Mouse (Mus musculus) left cerebral cortex, adult 8-10 months (tissue): ENCODE measurements at regions not wholly inside any gene's neighbourhood (a gene's known extent, or its start where the extent isn't known, plus 50 kb on each side); places are given as distances from the start of the nearest gene placed in this dataset.

Experiments used
- DNase-seq, 2 experiments: peaks; one replicate each; pipeline ENCODE4 v3.0.0; 2022; ENCODE audit warnings: low spot score in 2 of 2

DNA sequence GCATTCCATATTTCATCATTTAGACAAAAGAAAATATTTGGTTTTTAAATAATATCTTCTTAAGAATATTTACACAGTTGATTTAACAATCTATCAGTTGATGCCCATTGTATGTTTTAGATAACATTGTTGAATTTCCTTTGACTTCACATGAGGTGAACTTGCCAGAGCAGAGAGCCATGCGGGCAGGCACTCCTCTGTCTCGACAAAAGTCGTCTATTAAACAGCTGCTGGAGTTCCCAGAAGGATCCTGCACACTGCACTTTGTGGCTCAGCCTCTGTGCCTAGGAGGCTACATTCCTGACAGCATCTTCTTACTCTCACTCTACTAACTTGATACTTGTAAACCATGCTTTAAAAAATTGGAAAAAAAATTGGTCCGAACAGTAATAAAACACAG lies 221.7 kb upstream of the Pde3a start:
- DNase-seq: no peak

DNA sequence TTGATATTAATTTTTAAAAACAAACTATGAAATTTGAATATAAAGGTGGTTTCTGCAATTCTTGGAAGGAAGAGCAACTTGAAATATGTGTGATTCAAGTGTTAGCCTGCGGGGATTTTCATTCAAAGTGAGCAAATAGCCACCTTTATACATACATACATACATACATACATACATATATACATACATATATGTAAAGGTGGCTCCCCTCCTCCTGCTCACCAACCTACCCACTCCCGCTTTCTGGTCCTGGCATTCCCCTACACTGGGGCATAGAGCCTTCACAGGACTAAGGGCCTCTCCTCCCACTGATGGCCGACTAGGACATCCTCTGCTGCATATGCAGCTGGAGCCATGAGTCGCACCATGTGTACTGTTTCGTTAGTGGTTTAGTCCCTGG lies 221.3 kb upstream of the Pde3a start:
- no peak for DNase-seq

DNA sequence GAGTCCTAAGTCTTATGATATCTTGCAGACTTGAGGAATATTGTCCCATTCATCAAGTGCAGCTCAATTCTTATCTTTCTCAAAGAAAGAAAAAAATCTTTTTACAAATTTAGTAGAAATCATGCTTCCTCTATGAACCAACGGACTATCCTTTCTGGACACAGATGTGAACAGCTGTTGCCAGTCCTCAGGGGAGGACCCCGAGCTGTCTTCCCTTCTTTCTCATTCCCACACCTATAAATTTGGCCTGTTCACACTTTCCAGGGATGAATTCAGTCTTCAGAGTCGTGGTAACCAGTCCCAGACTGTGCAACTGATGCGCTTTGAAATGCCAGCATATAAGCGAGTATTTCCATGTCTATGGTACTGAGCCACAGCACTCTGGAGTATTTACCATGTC lies 214.2 kb upstream of the Pde3a start:
- DNase-seq: no peak

DNA sequence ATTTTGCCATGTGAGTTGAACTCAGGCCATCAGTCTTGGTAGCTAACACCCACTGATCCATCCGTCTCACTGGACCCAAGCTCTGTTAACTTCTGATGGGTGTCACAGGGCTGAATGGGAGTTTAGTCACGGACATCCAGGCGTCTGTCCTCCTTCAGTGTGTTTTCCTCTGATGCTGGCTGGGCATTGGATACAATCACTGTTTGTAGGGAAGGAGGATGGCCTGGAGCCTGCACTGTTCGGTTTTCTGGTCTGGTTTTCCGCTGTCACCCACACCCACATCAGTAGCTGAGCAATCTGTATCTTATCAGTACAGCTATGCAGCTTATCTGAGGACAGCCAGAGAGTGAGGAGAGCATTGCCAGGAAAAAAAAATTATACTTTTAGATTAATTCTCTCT lies 207.7 kb upstream of the Pde3a start:
- no peak for DNase-seq

DNA sequence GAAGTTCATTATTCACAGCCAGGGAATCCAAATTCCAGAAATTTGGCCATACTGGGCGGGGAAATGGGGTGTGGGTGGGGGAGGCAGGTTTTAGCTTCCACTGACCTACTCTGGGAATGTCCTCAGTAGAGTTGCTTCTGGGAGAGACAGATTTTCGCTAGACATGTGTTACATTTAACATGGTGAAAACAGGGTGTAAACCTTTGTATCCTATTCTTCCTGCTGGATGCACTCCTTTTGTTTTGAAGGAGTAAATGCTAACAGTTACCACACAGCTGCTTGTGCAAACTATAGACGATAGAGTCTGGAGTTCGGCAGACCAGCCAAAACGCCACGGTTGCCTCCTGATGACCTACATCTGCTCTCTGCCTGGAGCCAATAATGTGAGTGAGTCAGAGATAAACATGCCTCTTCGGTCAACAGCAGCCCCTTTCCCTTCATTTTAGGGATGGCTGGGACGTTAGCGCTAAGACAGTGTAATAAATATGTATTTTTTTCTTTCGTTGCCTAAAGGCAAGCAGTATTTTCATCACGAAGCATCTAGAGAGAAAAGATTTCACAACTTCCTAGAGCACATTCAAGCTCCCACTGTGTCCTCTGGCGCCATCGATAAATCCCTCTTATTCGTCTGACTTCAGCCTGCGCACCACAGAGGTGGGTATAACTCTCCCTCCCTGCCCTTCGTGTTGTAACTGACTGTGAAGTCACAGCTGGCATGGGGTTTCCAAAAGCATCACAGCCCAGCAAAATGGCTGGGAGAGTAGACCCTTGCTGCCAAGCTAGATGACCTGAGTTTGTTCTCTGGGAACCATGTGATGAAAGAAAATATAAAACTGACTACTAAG lies 207.1 kb upstream of the Pde3a start:
- no peak for DNase-seq

DNA sequence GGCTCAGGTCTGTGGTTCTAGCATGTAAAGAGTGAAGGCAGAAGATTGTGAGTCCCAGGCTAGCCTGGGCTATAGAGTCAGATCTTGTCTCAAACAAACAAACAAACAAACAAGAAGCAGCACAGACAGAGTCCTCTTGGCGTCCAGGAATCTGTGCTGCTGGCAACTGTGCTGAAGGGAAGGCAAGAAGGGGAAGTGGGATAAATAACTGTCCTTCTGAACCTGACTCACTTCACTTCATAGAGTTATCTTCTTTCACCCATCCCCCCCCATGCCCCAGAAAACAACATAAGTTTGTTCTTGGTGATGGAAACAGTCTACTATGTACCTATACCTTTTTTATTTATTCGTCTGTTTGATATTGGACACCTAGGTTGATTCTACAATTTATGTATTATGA lies 200.8 kb upstream of the Pde3a start:
- no peak for DNase-seq

DNA sequence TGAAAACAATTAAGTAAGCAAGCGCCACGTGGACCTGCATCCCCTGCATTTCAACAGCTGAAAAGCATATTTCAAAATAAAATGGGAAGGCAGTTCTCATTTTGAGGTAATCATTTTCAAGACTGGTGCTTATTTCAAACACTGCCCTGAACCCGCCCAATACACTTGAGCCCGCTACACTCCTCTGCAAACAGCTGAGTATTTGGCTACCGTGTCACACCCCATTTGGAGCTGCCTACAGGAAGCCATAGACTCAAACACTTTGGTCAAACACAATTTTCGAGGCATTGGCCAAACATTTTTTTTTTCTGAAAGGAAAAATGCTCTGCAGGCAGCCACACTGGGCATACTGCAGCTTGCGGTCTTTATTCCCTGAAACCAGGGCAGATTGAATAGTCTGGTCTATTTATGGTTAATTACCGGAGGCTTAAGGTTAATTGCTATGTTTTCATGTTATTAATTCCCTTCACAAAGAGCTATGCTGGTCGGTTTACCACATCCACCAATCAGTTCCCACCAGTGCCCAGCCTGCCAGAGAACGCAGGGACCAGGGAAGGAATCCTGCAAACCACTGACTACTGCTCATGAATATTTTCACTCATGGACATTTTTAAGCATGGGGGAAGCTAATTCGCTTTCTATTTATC lies 198.9 kb upstream of the Pde3a start:
- DNase-seq: no peak

DNA sequence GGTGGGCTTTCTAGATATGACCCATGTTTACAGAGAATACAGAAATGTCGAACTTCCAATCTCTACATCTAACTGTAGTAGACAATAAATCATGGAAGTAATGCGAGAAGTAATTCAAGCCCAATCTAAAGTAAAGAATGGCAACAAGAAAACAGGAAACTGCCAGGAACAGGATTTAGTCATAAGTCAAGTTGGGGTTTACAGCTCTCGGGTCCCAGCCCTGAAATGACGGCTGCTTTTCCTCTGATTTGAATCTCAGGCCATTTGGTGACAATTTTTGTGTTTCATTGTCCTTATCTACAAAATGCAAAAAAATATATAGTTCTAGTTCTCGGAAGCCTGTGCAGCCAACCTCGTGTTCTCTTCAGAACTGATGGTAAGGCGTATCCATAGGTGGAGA lies 195.0 kb upstream of the Pde3a start:
- no peak for DNase-seq

DNA sequence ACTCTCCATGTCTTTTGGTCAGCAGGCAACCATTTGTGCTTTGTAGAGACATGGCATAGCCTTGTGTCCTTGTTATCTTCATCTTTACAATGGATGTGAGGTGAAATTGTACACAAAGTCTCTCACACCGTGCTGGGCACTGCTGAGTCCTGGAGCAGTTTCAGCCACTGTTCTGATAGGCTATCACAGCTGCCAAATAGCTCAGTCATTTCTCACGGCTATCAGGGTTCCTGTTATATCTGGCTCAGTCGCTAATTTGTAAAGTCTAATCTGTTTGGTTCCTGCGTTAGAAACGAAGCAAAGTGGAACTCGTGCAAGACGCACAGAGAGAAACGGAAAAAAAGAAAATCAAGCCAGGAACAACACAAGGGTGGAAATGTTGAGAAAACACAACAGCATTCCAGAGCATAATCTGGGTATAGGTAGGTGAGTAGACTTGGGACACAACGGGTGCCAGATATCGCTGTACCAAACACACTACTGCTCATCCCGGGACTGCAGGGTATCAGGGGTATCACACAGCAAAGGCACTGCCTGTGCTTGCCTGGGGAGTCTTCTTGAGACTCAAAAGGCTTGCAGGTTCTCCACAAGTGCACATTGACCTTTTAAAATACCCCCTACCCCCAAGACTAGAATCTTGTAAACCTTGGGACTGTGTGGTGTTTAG lies 189.7 kb upstream of the Pde3a start:
- no peak for DNase-seq

DNA sequence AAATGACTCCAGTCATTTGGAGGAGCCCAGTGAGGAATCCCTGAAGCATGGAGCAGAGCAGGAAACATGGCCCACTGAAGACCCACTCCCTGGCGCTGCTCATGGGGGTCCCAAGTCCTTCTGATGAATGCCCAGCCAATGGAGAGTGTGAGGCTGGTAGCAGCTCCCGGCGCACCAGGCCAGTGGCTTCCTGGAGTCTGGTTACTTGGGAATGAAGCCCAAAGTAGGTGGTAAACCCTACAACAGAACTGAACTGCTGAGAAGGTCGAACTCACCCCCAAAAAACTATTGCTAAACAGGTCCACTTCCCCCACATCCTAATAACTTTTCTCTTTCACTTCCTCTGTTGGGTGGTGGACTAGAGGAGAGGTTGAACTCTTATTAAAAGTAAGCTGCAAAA lies 183.3 kb upstream of the Pde3a start:
- no peak for DNase-seq

DNA sequence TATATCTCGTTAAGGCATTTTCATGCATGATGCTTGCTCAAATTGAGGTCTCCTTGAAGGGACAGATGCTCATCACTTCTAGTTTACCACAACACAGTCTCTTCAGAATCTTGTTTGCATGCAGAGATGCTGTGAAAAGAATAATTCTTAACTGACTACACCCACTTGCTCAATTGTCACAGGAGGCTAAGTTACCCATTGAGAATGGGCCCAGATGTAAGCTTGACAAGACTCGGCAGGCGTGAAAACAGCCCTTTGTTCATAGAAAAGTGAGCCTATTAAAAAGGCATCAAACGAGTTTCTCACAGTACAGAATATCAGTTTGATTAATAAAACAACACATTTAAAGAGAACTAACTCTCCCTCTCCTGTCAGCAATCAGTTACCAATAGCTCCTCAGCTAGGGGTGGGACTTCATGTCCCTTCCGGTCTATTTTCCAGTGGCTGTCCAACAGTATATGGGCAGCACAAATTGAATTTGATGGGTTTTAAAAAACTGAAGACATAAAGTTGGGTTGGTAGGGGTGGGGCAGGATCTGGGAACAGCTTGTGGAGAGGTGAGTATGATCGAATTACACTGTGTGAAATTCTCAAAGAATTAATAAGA lies 180.1 kb upstream of the Pde3a start:
- DNase-seq: no peak

DNA sequence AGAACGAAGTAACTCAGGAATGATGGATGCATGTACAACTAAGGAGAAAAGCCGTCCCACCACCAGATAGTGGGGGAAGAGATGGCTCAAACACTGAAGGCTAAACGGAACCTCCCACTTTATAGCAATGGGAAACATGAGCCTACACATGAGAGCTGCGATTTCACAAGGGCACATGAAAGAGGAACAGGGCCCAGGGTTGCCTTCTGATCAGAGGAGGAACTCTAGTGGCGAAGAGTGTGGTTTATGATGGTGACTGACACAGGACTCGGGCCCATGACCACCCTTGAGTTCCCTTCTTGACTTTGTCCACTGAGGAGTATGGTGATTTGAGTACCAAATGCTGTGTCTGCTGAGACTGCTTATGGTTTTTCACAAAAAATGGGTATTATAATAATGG lies 179.2 kb upstream of the Pde3a start:
- DNase-seq: no peak

DNA sequence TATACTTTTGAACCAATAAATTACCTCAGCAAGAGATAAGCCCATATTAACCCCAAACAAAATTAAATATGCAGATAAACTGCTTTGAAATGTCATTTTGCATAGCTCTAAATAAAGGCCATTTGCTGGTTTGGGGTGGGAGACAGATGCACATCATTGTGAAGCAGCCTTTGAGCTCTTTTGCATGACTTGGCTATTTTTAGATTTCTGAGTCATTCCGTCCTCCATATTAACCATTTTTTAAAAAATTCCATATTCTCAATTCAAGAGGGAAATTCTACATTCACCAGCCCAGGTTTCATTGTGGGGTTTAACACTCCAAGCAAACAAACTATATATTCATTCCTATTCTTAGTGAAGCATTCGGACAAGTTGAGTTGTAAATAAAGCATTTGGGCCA lies 177.6 kb upstream of the Pde3a start:
- no peak for DNase-seq

DNA sequence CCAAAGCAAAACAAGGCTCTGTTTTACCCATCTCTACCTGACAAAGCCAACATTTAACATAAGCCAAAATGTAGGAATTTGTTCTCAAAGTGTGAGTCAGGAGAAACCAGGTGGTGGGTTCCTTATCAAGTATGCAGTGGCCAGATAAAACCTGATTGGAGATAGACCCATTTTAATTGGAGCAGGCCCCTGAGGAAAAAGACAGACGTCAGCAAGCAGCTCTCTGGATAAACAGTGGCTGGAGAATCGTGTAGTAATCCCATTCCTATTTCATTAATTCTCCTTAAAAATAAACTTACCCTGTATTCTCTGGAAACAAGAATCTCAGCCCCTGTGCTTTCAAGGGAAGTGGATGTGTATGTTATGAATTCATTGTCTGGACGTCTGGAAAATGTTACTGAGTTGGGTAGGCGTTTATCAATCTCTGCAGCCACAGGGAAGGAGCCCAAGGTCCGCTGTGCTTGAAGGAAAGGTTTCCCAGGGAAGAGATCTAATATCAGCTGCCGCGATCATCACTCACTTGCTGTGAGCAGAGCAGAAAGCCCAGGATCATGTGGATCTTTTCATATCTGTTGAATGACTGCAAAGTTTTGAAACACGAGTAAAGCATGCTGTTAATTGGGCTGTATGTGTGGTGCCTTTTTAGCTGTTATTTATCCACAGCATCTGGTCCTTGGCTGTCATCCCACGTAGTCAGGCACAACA lies 157.8 kb upstream of the Pde3a start:
- no peak for DNase-seq

DNA sequence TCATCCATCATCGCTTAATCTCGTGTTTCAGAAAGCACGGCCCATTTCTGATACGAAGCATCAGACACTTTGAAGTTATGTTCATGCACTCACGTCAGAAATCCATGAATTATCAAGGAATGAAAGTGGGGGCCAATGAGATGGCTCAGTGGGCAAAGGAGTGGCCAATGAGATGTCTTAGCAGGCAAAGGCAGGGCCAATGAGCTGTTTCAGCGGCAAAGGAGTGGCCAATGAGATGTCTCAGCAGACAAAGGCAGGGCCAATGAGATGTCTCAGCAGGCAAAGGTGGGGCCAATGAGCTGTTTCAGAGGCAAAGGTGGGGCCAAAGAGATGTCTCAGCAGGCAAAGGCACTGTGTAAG lies 157.3 kb upstream of the Pde3a start:
- no peak for DNase-seq

DNA sequence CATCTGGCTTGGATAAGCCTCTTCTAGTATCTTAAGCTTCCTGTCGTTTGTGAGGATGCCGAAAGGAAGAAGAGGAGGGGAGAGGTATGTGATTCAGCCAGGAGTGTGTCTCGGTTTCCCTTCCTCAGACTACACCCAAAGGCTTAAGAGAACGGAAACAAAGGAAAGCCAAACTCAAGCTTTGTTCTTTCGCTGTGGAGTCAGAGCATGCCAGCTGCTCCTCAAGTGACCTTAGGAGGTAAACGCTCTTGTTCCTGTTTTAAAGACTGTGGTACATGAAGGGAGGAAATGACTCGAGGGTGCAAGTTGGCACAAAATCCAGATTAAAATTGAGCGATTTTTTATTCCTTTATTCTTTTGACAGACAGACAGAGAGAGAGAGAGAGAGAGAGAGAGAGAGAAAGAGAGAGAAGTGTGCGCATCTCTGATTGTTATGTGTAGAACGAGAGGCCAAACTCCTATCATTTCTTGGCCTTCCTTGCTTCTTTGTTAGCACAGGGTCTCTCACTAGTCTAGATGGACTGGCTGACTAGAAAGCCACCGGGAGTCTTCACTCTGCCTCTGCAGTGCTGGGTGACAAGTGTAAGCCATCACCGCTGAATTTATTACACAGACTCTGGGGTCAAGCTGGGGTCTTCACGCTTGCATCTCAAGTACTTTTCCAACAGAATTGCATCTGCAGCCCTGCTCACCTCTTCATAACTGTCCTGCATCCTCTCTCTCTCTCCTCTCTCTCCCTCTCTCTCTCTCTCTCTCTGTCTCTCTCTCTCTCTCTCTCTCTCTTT lies 151.5 kb upstream of the Pde3a start:
- no peak for DNase-seq

DNA sequence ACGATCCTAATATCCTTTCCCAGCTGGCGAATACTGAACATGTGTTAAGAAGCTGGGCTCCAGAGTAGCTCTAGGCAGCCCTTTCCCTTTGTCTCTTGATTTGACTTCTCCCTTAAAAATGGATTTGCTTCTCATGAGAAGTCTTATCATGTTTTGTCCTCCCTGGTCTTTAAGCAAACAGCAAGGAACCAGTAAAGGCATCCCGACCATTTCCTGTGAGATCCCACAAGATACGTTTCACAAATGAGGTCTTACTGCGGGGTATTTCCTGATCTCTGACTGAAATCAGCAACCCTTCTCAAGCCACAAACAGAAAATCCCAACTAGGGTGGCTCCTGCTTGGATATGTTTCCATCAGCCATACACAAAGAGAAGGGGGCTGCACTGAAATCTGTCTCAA lies 130.8 kb upstream of the Pde3a start:
- no peak for DNase-seq

DNA sequence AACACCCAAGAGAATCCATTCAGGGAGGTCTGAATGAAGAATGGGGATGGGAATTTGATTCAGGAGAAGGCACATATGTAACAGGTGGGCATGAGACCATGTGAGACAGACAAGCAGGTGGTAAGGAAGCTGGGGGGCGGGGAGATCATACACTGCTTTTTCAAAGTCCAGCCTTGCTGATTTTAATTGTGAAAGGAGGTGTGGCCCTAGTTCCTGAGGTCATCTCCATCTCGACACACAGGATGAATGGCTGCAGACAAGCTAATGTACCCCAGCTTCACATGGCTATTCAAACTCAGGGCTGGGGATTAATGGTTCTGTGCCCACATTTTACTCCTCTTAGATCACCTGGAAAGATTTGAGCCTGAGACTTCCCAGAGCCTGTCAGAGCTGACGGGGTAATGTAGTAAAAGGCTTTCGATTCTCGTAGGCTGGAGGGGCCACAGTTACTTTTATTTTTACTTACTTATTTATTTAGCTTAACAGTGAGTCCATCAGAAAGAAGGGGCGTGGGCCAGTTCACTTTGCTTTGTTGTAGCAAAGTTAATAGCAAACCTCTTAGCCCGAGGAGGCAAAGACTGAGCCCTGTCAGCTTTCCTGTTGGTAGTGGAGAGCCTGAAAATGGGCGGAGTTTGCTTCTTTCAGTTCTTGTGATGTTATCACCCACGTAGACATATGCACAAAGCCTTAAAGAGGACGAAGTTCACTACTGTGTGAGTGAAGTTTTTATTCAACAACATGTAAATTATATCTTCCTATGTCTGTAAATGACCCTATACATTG lies 122.3 kb upstream of the Pde3a start:
- DNase-seq: no peak

DNA sequence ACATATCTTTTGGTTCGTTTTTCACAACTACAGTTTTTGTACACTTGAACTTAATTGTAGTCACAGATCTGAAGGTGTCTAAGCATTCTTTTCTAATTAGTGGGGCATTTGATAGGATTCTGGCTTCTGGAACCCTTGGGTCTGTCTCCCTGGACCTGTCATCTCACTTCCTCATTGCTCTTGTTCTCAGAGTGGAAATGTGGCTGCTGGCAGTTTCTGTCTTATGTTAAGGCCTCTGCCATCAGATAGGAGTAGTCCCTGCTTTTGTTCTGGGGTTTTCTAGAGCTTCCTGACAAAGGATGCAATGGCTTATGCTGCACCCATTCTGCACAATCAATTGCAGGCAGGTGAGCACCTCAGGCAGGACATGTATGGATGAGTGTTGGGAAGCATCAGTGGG lies 119.5 kb upstream of the Pde3a start:
- DNase-seq: no peak

DNA sequence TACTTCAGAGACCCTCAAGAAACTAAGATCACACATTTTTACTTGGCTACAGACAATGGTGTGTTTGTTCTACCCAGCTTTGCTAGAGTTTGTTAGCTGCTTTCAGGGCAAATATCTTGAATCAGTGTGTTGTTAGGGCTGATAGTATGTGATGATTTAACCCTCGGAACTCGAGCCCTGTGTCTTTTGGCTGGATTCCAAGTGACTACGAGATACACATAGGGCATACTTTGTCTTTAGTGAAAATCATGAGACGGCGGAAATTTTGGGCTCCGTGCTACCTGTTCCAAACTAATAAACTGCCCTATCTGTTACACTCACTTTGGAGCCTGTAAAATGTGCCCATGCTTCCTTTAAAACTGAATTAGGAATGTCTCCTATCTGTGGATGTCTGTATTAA lies 114.9 kb upstream of the Pde3a start:
- DNase-seq: no peak
